Mouse (Mus musculus): ENCODE measurements around the gene Ralb. TPM values are rescaled to one million over a fixed set of nuclear protein-coding genes. Genes with fewer than 3 reads are reported as not detected.

The Ralb gene
- total RNA-seq, 2 experiments from 2014 or later, result 59.2 to 62.2 TPM

- no peak for DNase-seq
Observed at GRCm38 (mm10) chr1:119450651-119451345, 53.8 kb downstream of the Ralb start.

GRCm38 (mm10) chr1:119446753-119447283 lies 57.8 kb downstream of the Ralb start:
- no peak for DNase-seq

- DNase-seq, result no peak
Observed at GRCm38 (mm10) chr1:119443591-119444350, 60.8 kb downstream of the Ralb start.

DNA sequence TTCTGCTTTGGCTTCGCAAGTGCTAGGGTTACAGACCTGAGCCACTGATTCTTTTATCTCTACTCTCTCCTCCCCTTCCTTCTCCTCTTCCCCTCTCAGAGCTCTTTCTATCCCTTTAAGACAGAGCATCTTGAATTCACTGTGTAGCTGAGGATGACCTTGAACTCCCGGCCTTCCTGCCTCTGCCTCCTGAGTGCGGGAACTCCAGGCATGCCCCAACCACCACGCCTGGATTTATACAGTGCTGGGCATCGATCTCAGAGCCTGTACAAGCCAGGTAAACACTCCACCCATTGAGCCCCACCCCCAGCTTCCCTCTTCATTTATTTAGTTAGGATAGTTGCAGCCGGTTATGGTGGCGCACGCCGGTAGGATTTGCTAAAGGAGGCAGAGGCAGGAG lies 61.7 kb downstream of the Ralb start:
- DNase-seq, result no peak

- DNase-seq, result no peak
Observed at GRCm38 (mm10) chr1:119438105-119438637, 66.4 kb downstream of the Ralb start.

- no peak for DNase-seq
Observed at GRCm38 (mm10) chr1:119437401-119437800, 67.2 kb downstream of the Ralb start.

DNA sequence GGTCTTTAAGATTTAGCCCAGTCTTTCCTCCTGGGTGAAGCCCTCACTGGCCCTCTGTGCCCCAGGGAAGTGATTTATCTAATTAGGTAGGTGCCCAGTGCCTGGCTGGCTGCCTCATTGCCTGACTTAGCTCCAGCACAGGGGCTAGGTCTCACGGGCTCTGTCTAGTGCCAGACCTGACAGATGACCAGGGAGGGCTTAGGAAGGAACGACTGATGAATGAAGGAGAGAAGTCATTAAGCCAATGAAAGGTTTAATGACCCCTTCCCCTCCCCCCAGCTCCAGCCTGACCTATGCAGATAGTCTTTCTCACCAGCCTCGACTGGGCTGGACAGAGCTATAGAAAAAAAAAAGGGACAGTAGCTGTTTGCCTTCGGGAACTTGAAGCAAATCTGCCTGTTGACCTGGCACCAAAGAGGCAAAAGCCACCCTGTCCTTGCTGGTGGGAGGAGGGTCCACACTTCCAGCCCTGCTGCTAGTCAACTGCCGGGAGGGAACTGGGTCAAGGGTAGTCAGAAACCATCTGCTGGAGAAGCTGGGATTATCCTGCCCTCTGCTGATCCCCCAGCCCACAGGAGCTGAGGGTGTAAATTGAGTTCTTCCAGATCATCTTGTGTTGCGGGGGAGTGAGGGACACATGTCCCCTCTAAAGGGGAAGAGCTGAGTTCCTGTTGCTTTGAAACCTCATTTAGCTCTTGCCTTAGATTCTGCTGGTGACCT lies 80.3 kb downstream of the Ralb start:
- DNase-seq, result no peak

- DNase-seq, result peak; percentile 66
Observed at GRCm38 (mm10) chr1:119423510-119423909, 81.1 kb downstream of the Ralb start.

GRCm38 (mm10) chr1:119422460-119423015 lies 82.1 kb downstream of the Ralb start:
- peak; percentile 32 for DNase-seq

GRCm38 (mm10) chr1:119421576-119422421 lies 82.8 kb downstream of the Ralb start, which contains the start of gene Inhbb:
TSS of gene Inhbb (minus strand) at chr1:119422248.
- DNase-seq, result peak; percentile 34

- DNase-seq, result peak; percentile 31
Observed at GRCm38 (mm10) chr1:119420984-119421575, 83.5 kb downstream of the Ralb start.

Other genes with a start within 250 kb of the Ralb start
- 1 to 10 TPM; 1.4 to 1.8 TPM for gene Inhbb, start 82.5 kb downstream of the Ralb start, total RNA-seq (2021)
- 10 to 100 TPM; 20.2 to 20.6 TPM for gene Tmem185b, start 21.4 kb upstream of the Ralb start, total RNA-seq (2021)
- 1 to 10 TPM; 5.5 to 7.9 TPM for gene Epb41l5, start 144.2 kb upstream of the Ralb start, total RNA-seq (2021)

All from heart, postnatal 4 days (tissue).